ENCODE assay signal across 8 mouse cellular contexts in the genomic region with DNA sequence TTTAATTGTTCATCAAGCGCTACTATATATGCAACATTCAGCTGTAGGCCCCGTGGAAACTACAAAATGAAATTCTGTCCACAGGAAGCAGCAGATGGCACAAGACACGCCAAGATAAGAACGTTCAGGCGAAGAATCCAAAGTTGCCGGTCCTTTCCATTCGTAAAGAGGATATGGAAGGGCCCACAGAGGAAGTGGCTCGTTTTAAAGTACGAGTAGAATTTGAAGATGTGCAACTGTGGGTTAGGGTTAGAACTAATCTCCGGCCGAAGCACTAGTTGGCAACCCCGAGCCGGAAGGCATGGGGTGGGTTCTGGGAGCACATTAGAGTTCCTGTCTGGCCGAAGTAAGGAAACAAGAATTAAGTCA. TPM values are rescaled to one million over a fixed set of nuclear protein-coding genes. Genes with fewer than 3 reads are reported as not detected.
DNase-seq lines count a peak whose midpoint lies in the region; ATAC-seq and TF ChIP-seq lines count a peak whose summit lies in the region.

No protein-coding gene starts in this region.

- no peak; a peak in 1 of 6 replicates for TF ChIP-seq CTCF in MEL (IDR thresholded peaks at IDR 0.05 in 2 of 3, conservative IDR thresholded peaks at IDR 0.05 in 1 of 3; ENCODE audit: control insufficient read depth in 1 of 3, insufficient read depth in 1 of 3, low read depth in 2 of 3, low read length in 3 of 3, poor library complexity in 1 of 3, severe bottlenecking in 1 of 3)

- peak; percentile 47 to 50; a peak in 3 of 4 replicates for TF ChIP-seq EP300 in MEL (IDR thresholded peaks at IDR 0.05; ENCODE audit: low read depth in 1 of 2, low read length in 2 of 2)

- ATAC-seq in heart, embryonic 12.5 days (ENCODE audit: insufficient number of reproducible peaks, low FRiP score), result peak; percentile 5; the same call in 1 of the 2 replicates
- no peak for ATAC-seq in forebrain, embryonic 12.5 days (ENCODE audit: low FRiP score)
- peak; percentile 22; the same call in 1 of the 2 replicates for ATAC-seq in liver, embryonic 11.5 days (replicated peaks; ENCODE audit: low FRiP score)

- H3K9ac ChIP-seq in heart, embryonic 12.5 days, result peak overlapping the region; percentile 96
- peak overlapping the region; percentile 92 for H3K9ac ChIP-seq in MEL (ENCODE audit: control insufficient read depth, low read depth, low read length, poor library complexity, severe bottlenecking)
- peak overlapping the region; percentile 87 for H3K9ac ChIP-seq in forebrain, embryonic 12.5 days
- H3K9ac ChIP-seq in liver, embryonic 11.5 days (ENCODE audit: low read depth, low read length), result peak overlapping the region; percentile 79

- intact Hi-C loops in heart, postnatal 25 days (cut with DNase I), result loop anchor here (10.0 kb wide), 1 partner anchor 463 kb away; a partner anchor contains a TSS

- no peak for TF ChIP-seq RAD21 in MEL (IDR thresholded peaks at IDR 0.05; ENCODE audit: low read depth, low read length)

- no peak for DNase-seq in heart, postnatal 25 days (ENCODE audit: low spot score)
- peak; percentile 92 for DNase-seq in MEL (ENCODE audit: low read depth, low spot score)
- DNase-seq in liver, embryonic 11.5 days (ENCODE audit: low spot score), result no peak
- peak; percentile 66 for DNase-seq in splenic B cell, adult 2 months (ENCODE audit: low read depth, low spot score)
- no peak for DNase-seq in spleen, postnatal 14 days (ENCODE audit: low spot score in 2 of 2)
- DNase-seq in frontal cortex, postnatal 14 days (ENCODE audit: low spot score in 2 of 2), result no peak

- peaks cover 8% of the 10 kb centered on the region; the same call in 1 of the 2 replicates for H3K4me1 ChIP-seq in heart, embryonic 12.5 days (replicated peaks)
- H3K4me1 ChIP-seq in MEL (ENCODE audit: control insufficient read depth in 1 of 2, insufficient read depth in 2 of 2, low read length in 2 of 2), result peaks cover 8 to 12% of the 10 kb centered on the region in 2 experiments; a peak in 3 of 4 replicates
- H3K4me1 ChIP-seq in forebrain, embryonic 12.5 days, result peaks cover 12% of the 10 kb centered on the region
- H3K4me1 ChIP-seq in liver, embryonic 11.5 days (replicated peaks; ENCODE audit: control insufficient read depth, insufficient read depth, low read length), result no peaks in the 10 kb centered on the region; the same call in 1 of the 2 replicates

- TF ChIP-seq POLR2A in MEL (IDR thresholded peaks at IDR 0.05; ENCODE audit: control insufficient read depth in 1 of 2, insufficient read depth in 1 of 2, low read depth in 1 of 2, low read length in 2 of 2, poor library complexity in 1 of 2), result peak in 1 of 2 experiments; percentile 79; a peak in 1 of 4 replicates

- peak overlapping the region; percentile 87 for H3K4me2 ChIP-seq in heart, embryonic 12.5 days
- peak overlapping the region; percentile 85 for H3K4me2 ChIP-seq in forebrain, embryonic 12.5 days
- H3K4me2 ChIP-seq in liver, embryonic 11.5 days, result peak overlapping the region; percentile 75

- WGBS in heart, embryonic 12.5 days, result 1% methylated on average over 14 of the region's 14 CpGs
- WGBS in forebrain, embryonic 12.5 days, result 2% methylated on average over 14 of the region's 14 CpGs
- WGBS in liver, embryonic 11.5 days, result under 1% methylated on average over 14 of the region's 14 CpGs

- no peaks in the 10 kb centered on the region for H3K27me3 ChIP-seq in heart, embryonic 12.5 days (replicated peaks)
- H3K27me3 ChIP-seq in MEL (ENCODE audit: control insufficient read depth in 1 of 2, insufficient read depth in 2 of 2, low read length in 2 of 2), result no peaks in the 10 kb centered on the region
- H3K27me3 ChIP-seq in forebrain, embryonic 12.5 days, result no peaks in the 10 kb centered on the region
- 0 out of 2 replicates have a peak, but pooled peaks cover 3% of the 10 kb centered on the region for H3K27me3 ChIP-seq in liver, embryonic 11.5 days (replicated peaks; ENCODE audit: control insufficient read depth, insufficient read depth, low read length)
- H3K27me3 ChIP-seq in splenic B cell, adult 2 months (ENCODE audit: control insufficient read depth, insufficient read depth, low read length, poor library complexity, severe bottlenecking), result no peaks in the 10 kb centered on the region

- H3K79me2 ChIP-seq in MEL (ENCODE audit: control insufficient read depth, insufficient read depth, low read length, poor library complexity), result peaks cover 28% of the 10 kb centered on the region

- H3K9me3 ChIP-seq in heart, embryonic 12.5 days (replicated peaks), result no peaks in the 10 kb centered on the region
- no peaks in the 10 kb centered on the region for H3K9me3 ChIP-seq in MEL (replicated peaks; ENCODE audit: insufficient read depth, low read length)
- no peaks in the 10 kb centered on the region for H3K9me3 ChIP-seq in forebrain, embryonic 12.5 days
- no peaks in the 10 kb centered on the region for H3K9me3 ChIP-seq in liver, embryonic 11.5 days (ENCODE audit: control insufficient read depth, low read length)

- H3K4me3 ChIP-seq in heart, embryonic 12.5 days, result peak overlapping the region; percentile 86
- H3K4me3 ChIP-seq in MEL (ENCODE audit: control insufficient read depth in 1 of 2, insufficient read depth in 1 of 2, low read depth in 2 of 2, low read length in 2 of 2), result peak overlapping the region; percentile 58 to 83
- H3K4me3 ChIP-seq in forebrain, embryonic 12.5 days (replicated peaks), result peak overlapping the region; percentile 92
- H3K4me3 ChIP-seq in liver, embryonic 11.5 days (ENCODE audit: low read depth, low read length), result peak overlapping the region; percentile 67

- H3K36me3 ChIP-seq in heart, embryonic 12.5 days, result peaks cover 33% of the 10 kb centered on the region
- H3K36me3 ChIP-seq in MEL (ENCODE audit: control insufficient read depth in 1 of 2, insufficient read depth in 2 of 2, low read length in 2 of 2), result peaks cover 5 to 16% of the 10 kb centered on the region in 2 experiments
- H3K36me3 ChIP-seq in forebrain, embryonic 12.5 days (replicated peaks), result peaks cover 28% of the 10 kb centered on the region
- peaks cover 23% of the 10 kb centered on the region for H3K36me3 ChIP-seq in liver, embryonic 11.5 days (ENCODE audit: control insufficient read depth, insufficient read depth, low read length)
- peaks cover 12% of the 10 kb centered on the region; the same call in 1 of the 2 replicates for H3K36me3 ChIP-seq in splenic B cell, adult 2 months (ENCODE audit: control insufficient read depth, insufficient read depth, low read length, poor library complexity, severe bottlenecking)

- peak overlapping the region; percentile 84 for H3K27ac ChIP-seq in heart, embryonic 12.5 days (ENCODE audit: poor library complexity, severe bottlenecking)
- H3K27ac ChIP-seq in MEL (ENCODE audit: control insufficient read depth, low read depth, low read length), result peak overlapping the region; percentile 96
- peak overlapping the region; percentile 85 for H3K27ac ChIP-seq in forebrain, embryonic 12.5 days
- peak overlapping the region; percentile 73 for H3K27ac ChIP-seq in liver, embryonic 11.5 days (ENCODE audit: low read depth, low read length)

RNA-seq across cellular contexts. Expression of a gene that starts 0.5 kb away (rescaled TPM):
- 15.0 and 16.4 TPM in 2 replicates for polyA plus RNA-seq in heart, embryonic 12.5 days (2016; fragmentation: Nextera tagmentation; extraction: Ambion mirVana)
- 10 to 100 TPM; 43.5 to 52.8 TPM for total RNA-seq in heart, postnatal 25 days (2021)
- 193 and 213 TPM in 2 replicates for total RNA-seq in MEL (2012; rRNA removed)
- 100 to 1,000 TPM; 194 to 252 TPM for polyA plus RNA-seq in MEL (2012; ENCODE audit: insufficient read depth in 1 of 2, insufficient read length in 2 of 2, low read depth in 1 of 2, low replicate concordance in 2 of 2, missing spikeins in 1 of 2)
- polyA plus RNA-seq in forebrain, embryonic 12.5 days (2016; fragmentation: Nextera tagmentation; extraction: Ambion mirVana), result 23.9 and 24.1 TPM in 2 replicates
- polyA plus RNA-seq in liver, embryonic 11.5 days (2014; fragmentation: Nextera tagmentation; extraction: Ambion mirVana), result 18.8 and 19.4 TPM in 2 replicates

RNA-seq across cellular contexts. Expression of a gene that starts 15.1 kb away (rescaled TPM):
- 0.91 and 1.1 TPM in 2 replicates for polyA plus RNA-seq in heart, embryonic 12.5 days (2016; fragmentation: Nextera tagmentation; extraction: Ambion mirVana)
- total RNA-seq in heart, postnatal 25 days (2021), result 1 to 10 TPM; 1.3 to 1.5 TPM
- 5.8 and 6.0 TPM in 2 replicates for total RNA-seq in MEL (2012; rRNA removed)
- 1 to 10 TPM in 1 of 2 experiments, not detected in 1; 5.5 TPM for polyA plus RNA-seq in MEL (2012; ENCODE audit: insufficient read depth in 1 of 2, insufficient read length in 2 of 2, low read depth in 1 of 2, low replicate concordance in 2 of 2, missing spikeins in 1 of 2)
- 3.9 TPM in 2 replicates for polyA plus RNA-seq in forebrain, embryonic 12.5 days (2016; fragmentation: Nextera tagmentation; extraction: Ambion mirVana)
- 0.60 and 0.68 TPM in 2 replicates for polyA plus RNA-seq in liver, embryonic 11.5 days (2014; fragmentation: Nextera tagmentation; extraction: Ambion mirVana)

RNA-seq across cellular contexts. Expression of a gene that starts 31.5 kb away (rescaled TPM):
- 9.5 and 10.3 TPM in 2 replicates for polyA plus RNA-seq in heart, embryonic 12.5 days (2016; fragmentation: Nextera tagmentation; extraction: Ambion mirVana)
- 1 to 10 TPM; 4.1 TPM for total RNA-seq in heart, postnatal 25 days (2021)
- 1.4 TPM in 2 replicates for total RNA-seq in MEL (2012; rRNA removed)
- polyA plus RNA-seq in MEL (2012; ENCODE audit: insufficient read depth in 1 of 2, insufficient read length in 2 of 2, low read depth in 1 of 2, low replicate concordance in 2 of 2, missing spikeins in 1 of 2), result 1 to 10 TPM in 1 of 2 experiments, not detected in 1; 8.5 TPM
- polyA plus RNA-seq in forebrain, embryonic 12.5 days (2016; fragmentation: Nextera tagmentation; extraction: Ambion mirVana), result 77.1 and 80.4 TPM in 2 replicates
- polyA plus RNA-seq in liver, embryonic 11.5 days (2014; fragmentation: Nextera tagmentation; extraction: Ambion mirVana), result 13.2 TPM in 2 replicates

RNA-seq across cellular contexts. Expression of a gene that starts 45.8 kb away (rescaled TPM):
- 0.33 and 0.62 TPM in 2 replicates for polyA plus RNA-seq in heart, embryonic 12.5 days (2016; fragmentation: Nextera tagmentation; extraction: Ambion mirVana)
- total RNA-seq in heart, postnatal 25 days (2021), result under 1 TPM in 1 of 2 experiments, not detected in 1; 0.18 TPM
- not detected in 2 replicates for total RNA-seq in MEL (2012; rRNA removed)
- under 1 TPM in 1 of 2 experiments, not detected in 1; 0.13 TPM for polyA plus RNA-seq in MEL (2012; ENCODE audit: insufficient read depth in 1 of 2, insufficient read length in 2 of 2, low read depth in 1 of 2, low replicate concordance in 2 of 2, missing spikeins in 1 of 2)
- polyA plus RNA-seq in forebrain, embryonic 12.5 days (2016; fragmentation: Nextera tagmentation; extraction: Ambion mirVana), result 1.5 and 1.7 TPM in 2 replicates
- polyA plus RNA-seq in liver, embryonic 11.5 days (2014; fragmentation: Nextera tagmentation; extraction: Ambion mirVana), result 0.09 and 0.19 TPM in 2 replicates

RNA-seq across cellular contexts. Expression of a gene that starts 52.3 kb away (rescaled TPM):
- polyA plus RNA-seq in heart, embryonic 12.5 days (2016; fragmentation: Nextera tagmentation; extraction: Ambion mirVana), result 46.7 and 46.8 TPM in 2 replicates
- 100 to 1,000 TPM; 188 to 238 TPM for total RNA-seq in heart, postnatal 25 days (2021)
- total RNA-seq in MEL (2012; rRNA removed), result 58.9 and 76.0 TPM in 2 replicates
- 10 to 100 TPM in 1 of 2 experiments, not detected in 1; 77.3 TPM for polyA plus RNA-seq in MEL (2012; ENCODE audit: insufficient read depth in 1 of 2, insufficient read length in 2 of 2, low read depth in 1 of 2, low replicate concordance in 2 of 2, missing spikeins in 1 of 2)
- 12.9 and 14.2 TPM in 2 replicates for polyA plus RNA-seq in forebrain, embryonic 12.5 days (2016; fragmentation: Nextera tagmentation; extraction: Ambion mirVana)
- 8.3 and 12.3 TPM in 2 replicates for polyA plus RNA-seq in liver, embryonic 11.5 days (2014; fragmentation: Nextera tagmentation; extraction: Ambion mirVana)

Comparison
In these comparisons a context has a peak if more than half of its experiments do, and no peak if none do; other contexts are left out.
1. DNase-seq: peak in MEL (single experiment) and splenic B cell, adult 2 months (single experiment); none in heart, postnatal 25 days (single experiment), liver, embryonic 11.5 days (single experiment), spleen, postnatal 14 days (0 of 2) and frontal cortex, postnatal 14 days (0 of 2).
2. Peak in every context shown above with its lines, with median percentiles within 50 percentile points of each other: H3K27ac ChIP-seq, H3K4me2 ChIP-seq, H3K4me3 ChIP-seq and H3K9ac ChIP-seq.